Mouse (Mus musculus) heart, postnatal 0 days (tissue): ENCODE measurements around the gene Adam8.

Source experiments
- CTCF ChIP-seq: IDR thresholded peaks from 2 replicates; pipeline ENCODE4 v1.5.1; 2016; ENCODE audit warnings: antibody characterized with exemption, control low read depth, low read depth
- EP300 ChIP-seq: IDR thresholded peaks from 2 replicates; pipeline ENCODE4 v1.6.1; 2016; ENCODE audit warnings: antibody characterized with exemption, low read depth

GRCm38 (mm10) chr7:139968428-139968827 is 23.9 kb downstream of the Adam8 start:
- TF ChIP-seq CTCF (no peak), EP300 (no peak)
